Mouse (Mus musculus) thymus, adult 2 months (tissue): ENCODE measurements at regions not wholly inside any gene's neighbourhood (a gene's known extent, or its start where the extent isn't known, plus 50 kb on each side); places are given as distances from the start of the nearest gene placed in this dataset.

Experiments
- DNase-seq: peaks from one replicate; pipeline ENCODE4 v3.0.0; 2021
- H3K27ac ChIP-seq: fragments of 200-500 bp; 2 replicates; pipeline ENCODE4 v1.5.1; 2012; ENCODE audit warnings: low read length, control low read depth; ENCODE audit not compliant: control insufficient read depth, insufficient read depth
- H3K27me3 ChIP-seq: fragments of 200-500 bp; 2 replicates; pipeline ENCODE4 v1.6.1; 2012; ENCODE audit warnings: mild to moderate bottlenecking, low read length, moderate library complexity, mixed read lengths; ENCODE audit not compliant: control insufficient read depth, insufficient read depth
- H3K36me3 ChIP-seq: fragments of 200-500 bp; 2 replicates; pipeline ENCODE4 v1.6.1; 2012; ENCODE audit warnings: mild to moderate bottlenecking, low read length, moderate library complexity; ENCODE audit not compliant: control insufficient read depth, insufficient read depth
- H3K4me1 ChIP-seq: fragments of 200-500 bp; replicated peaks from 2 replicates; pipeline ENCODE4 v1.6.1; 2012; ENCODE audit warnings: low read length; ENCODE audit not compliant: control insufficient read depth, insufficient read depth
- H3K4me3 ChIP-seq: fragments of 200-500 bp; 2 replicates; pipeline ENCODE4 v1.5.1; 2012; ENCODE audit warnings: mild to moderate bottlenecking, low read length, control low read depth, moderate library complexity; ENCODE audit not compliant: control insufficient read depth, insufficient read depth
- CTCF ChIP-seq: fragments of 200-500 bp; IDR thresholded peaks from 2 replicates; pipeline ENCODE4 v1.5.1; 2012; ENCODE audit warnings: mild to moderate bottlenecking, control low read depth, low read length, moderate library complexity, borderline replicate concordance; ENCODE audit not compliant: control insufficient read depth, poor library complexity, insufficient read depth; ENCODE audit errors: extremely low read depth
- POLR2A ChIP-seq: fragments of 200-500 bp; IDR thresholded peaks from 2 replicates; pipeline ENCODE4 v1.6.1; 2012; ENCODE audit warnings: mild to moderate bottlenecking, low read length, control low read depth, moderate library complexity; ENCODE audit not compliant: control insufficient read depth, poor library complexity, insufficient read depth; ENCODE audit errors: extremely low read depth
- WGBS: fragments of 180-500 bp; shearing (Covaris S2); methylation state at CpG from one replicate; pipeline ENCODE4 v1.1.7; 2018; 5-methylcytosine and 5-hydroxymethylcytosine counted together

- Histone ChIP-seq H3K27ac (no peak overlapping the region), H3K27me3 (no peaks in the 10 kb centered on the region), H3K4me3 (no peak overlapping the region), H3K36me3 (no peaks in the 10 kb centered on the region), H3K4me1 (peaks cover 8% of the 10 kb centered on the region)
- WGBS = 88% methylated on average over 4 of the region's 4 CpGs
- no peak for DNase-seq
- TF ChIP-seq POLR2A (no peak), CTCF (no peak)
These were observed 82.5 kb upstream of the Klf9 start for GRCm38 (mm10) chr19:23058502-23058900.

- Histone ChIP-seq H3K27ac (no peak overlapping the region), H3K4me1 (peaks cover 8% of the 10 kb centered on the region), H3K27me3 (no peaks in the 10 kb centered on the region), H3K36me3 (no peaks in the 10 kb centered on the region), H3K4me3 (no peak overlapping the region)
- TF ChIP-seq CTCF (no peak), POLR2A (no peak)
- DNase-seq = no peak
- 90% methylated on average over 9 of the region's 9 CpGs for WGBS
These were observed 79.9 kb upstream of the Klf9 start for GRCm38 (mm10) chr19:23061081-23061640.

GRCm38 (mm10) chr19:23061906-23062305 is 79.1 kb upstream of the Klf9 start:
- H3K27me3 ChIP-seq = no peaks in the 10 kb centered on the region
- H3K36me3 ChIP-seq = no peaks in the 10 kb centered on the region
- H3K27ac ChIP-seq = no peak overlapping the region
- H3K4me1 ChIP-seq = 0 out of 2 replicates have a peak, but pooled peaks cover 5% of the 10 kb centered on the region
- H3K4me3 ChIP-seq = no peak overlapping the region
- TF ChIP-seq CTCF = no peak
- no peak for TF ChIP-seq POLR2A
- WGBS = 89% methylated on average over 2 of the region's 2 CpGs
- no peak for DNase-seq

GRCm38 (mm10) chr19:23062851-23063250 is 78.2 kb upstream of the Klf9 start:
- no peaks in the 10 kb centered on the region for H3K36me3 ChIP-seq
- no peak overlapping the region for H3K4me3 ChIP-seq
- 0 out of 2 replicates have a peak, but pooled peaks cover 2% of the 10 kb centered on the region for H3K4me1 ChIP-seq
- TF ChIP-seq CTCF (no peak), POLR2A (no peak)
- H3K27ac ChIP-seq = no peak overlapping the region
- 89% methylated on average over 5 of the region's 5 CpGs for WGBS
- no peak for DNase-seq
- H3K27me3 ChIP-seq = no peaks in the 10 kb centered on the region

- 80% methylated on average over 5 of the region's 5 CpGs for WGBS
These were observed 75.5 kb upstream of the Klf9 start for GRCm38 (mm10) chr19:23065548-23065947.

GRCm38 (mm10) chr19:23066726-23067125 is 74.3 kb upstream of the Klf9 start:
- no peaks in the 10 kb centered on the region for H3K4me1 ChIP-seq
- WGBS = 97% methylated on average over 2 of the region's 2 CpGs
- no peaks in the 10 kb centered on the region for H3K27me3 ChIP-seq
- no peak for TF ChIP-seq POLR2A
- TF ChIP-seq CTCF = no peak
- H3K4me3 ChIP-seq = no peak overlapping the region
- no peaks in the 10 kb centered on the region for H3K36me3 ChIP-seq
- no peak overlapping the region for H3K27ac ChIP-seq
- DNase-seq = no peak

More at GRCm38 (mm10) chr19:23065548-23065947, 75.5 kb upstream of the Klf9 start:
- Histone ChIP-seq H3K27me3 (no peaks in the 10 kb centered on the region), H3K4me1 (no peaks in the 10 kb centered on the region), H3K36me3 (no peaks in the 10 kb centered on the region), H3K4me3 (no peak overlapping the region), H3K27ac (no peak overlapping the region)
- TF ChIP-seq POLR2A (no peak), CTCF (no peak)
- no peak for DNase-seq

- 90% methylated on average over 3 of the region's 3 CpGs for WGBS
- Histone ChIP-seq H3K4me1 (no peaks in the 10 kb centered on the region), H3K36me3 (no peaks in the 10 kb centered on the region), H3K27ac (no peak overlapping the region), H3K27me3 (no peaks in the 10 kb centered on the region), H3K4me3 (no peak overlapping the region)
- no peak for DNase-seq
- TF ChIP-seq POLR2A (no peak), CTCF (no peak)
These were observed 72.4 kb upstream of the Klf9 start for GRCm38 (mm10) chr19:23068600-23068999.
